Mouse (Mus musculus) central nervous system, embryonic 11.5 days (tissue): ENCODE data around the gene Pde6g. TPM values are rescaled to one million over a fixed set of nuclear protein-coding genes. Genes with fewer than 3 reads are reported as not detected.

ENCODE experiments used
- polyA plus RNA-seq: library from polyadenylated mRNA; depleted of rRNA; stranded (reverse); fragments of >200 nt; gene quantifications from 2 replicates; pipeline ENCODE4 v1.2.3, GENCODE M21; 2012; rRNA removed

The Pde6g gene
- polyA plus RNA-seq = 0.35 and 0.37 TPM in 2 replicates

DNA sequence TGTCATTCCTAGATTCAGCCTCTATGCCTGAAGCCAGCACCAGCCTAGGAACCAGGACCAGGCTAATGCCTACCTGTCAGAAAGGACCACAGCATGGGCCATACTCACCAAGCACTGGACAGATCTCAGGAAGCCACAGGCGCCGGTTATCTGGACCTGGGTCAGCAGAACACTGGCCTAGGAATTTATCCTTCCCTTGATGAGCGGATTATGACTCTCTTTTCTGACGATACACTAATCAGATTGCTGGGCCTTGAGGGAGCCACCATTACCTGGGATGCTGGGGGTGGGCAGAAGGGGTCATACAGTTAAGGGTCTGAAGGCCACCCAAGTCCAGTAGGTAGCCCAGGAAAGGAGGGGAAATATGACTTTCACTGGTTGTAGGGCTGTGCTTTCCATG, at the start of gene Pde6g:
Gene Pde6g (minus strand): TSS at position 195 of the 400 bp plus-strand sequence.

GRCm38 (mm10) chr11:120491317-120492023, 38.2 kb upstream of the Pde6g start, which contains the start of gene Slc25a10:
Gene Slc25a10 (plus strand): TSS chr11:120491840.

DNA sequence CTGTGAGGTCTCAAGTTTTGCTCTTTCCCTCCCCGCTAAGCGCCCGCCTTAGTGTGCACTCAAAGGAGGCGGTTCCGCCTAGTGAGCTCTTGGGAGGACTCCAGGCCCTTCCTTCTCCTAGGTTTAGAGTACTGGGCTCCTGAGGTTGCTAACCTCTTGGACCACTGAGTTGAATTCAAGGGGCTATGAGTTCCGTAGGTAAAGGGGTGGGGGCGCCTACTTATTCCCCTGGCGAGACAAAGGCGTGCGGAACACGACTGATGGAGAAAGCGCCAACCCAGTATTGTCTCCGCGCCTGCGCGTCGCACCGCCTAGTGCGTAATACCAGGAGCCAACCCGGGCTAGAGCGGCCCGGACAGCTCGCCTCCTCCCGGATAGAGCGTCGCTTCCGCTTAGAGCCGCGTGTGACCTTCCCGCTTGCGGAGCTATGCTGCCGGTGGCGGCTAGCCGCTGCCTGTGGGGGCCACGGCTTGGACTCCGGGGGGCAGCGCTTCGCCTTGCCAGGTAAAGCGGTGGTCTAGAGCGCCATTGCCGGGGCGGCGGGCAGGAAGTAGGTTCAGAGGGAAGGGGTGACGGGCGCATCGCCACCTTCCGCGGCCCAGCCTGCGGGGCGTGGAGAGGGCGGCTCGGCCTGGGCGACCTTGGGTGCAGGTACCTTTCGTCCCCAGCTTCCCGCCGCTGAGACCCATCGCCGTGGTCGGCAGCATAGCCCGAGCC, 31.1 kb upstream of the Pde6g start, which contains the start of gene Mrpl12:
Gene Mrpl12 (plus strand): TSS at position 349 of the 717 bp plus-strand sequence.

DNA sequence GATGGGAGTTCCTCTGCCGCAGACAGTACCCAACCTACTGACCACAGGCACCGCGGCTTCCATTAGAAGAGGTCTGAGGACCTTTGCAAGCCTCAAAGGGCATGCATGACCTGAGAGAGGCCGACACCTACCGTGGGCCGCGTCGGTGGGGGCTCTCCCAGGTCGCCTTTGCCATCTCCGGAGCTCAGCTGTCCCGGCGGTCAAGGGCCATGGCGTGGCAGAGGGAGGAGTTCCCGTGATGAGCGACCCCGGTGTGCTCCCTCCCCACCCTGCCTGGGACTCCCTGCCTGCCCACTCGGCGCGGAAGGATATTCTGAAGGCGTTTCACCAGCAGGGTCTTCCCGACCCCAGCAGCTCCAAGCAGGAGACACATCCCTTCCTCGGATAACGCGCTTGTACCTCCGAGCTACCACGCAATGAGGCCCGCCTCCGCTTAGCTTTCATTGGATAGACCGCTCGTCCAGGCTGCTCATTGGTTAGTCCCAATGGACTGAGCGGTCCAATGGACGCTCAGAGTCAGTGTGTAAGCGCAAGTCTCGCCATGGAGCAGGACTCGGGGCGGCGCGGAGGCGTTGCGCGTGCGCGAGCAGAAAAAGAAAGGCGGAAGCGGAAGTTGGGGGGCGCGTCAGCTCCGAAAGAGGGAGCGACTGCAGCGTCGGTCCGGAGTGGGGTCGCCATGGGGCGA, 13.9 kb upstream of the Pde6g start, which contains the start of gene Arl16:
Gene Arl16 (minus strand): TSS at position 557 of the 685 bp plus-strand sequence.

GRCm38 (mm10) chr11:120457772-120458751, 4.8 kb upstream of the Pde6g start, which contains the start of the genes Oxld1 and Ccdc137:
Gene Oxld1 (minus strand): TSS chr11:120458068.
Gene Ccdc137 (plus strand): TSS chr11:120458115.

DNA sequence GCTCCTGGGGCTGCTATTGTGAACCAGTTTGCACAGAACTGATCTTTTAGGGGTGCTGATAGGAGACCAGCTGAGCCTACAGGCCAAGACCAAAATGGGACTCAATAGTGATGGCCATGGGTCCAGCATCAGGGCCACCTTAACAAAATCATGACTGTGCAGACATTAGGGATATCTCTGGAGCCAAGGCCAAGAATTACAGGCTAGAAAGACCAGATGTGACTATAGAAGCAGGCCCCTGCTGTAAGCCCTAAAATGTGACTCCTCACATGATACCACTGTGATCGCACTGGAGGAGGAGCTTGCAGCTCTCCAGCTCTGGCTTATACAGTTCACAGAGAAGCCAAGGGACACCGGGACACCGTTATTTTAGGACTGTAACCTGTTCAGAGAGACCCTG, 11.0 kb downstream of the Pde6g start, which contains the start of gene Tspan10:
Gene Tspan10 (plus strand): TSS at position 301 of the 400 bp plus-strand sequence.

GRCm38 (mm10) chr11:120437152-120437856, 16.0 kb downstream of the Pde6g start, which contains the start of gene Nploc4:
Gene Nploc4 (minus strand): TSS chr11:120437708.

Other genes starting within 250 kb of the Pde6g start
- gene Bahcc1, start 220.6 kb downstream of the Pde6g start, polyA plus RNA-seq = 40.3 and 44.1 TPM in 2 replicates
- 1,155 and 2,096 TPM in 2 replicates for gene Actg1, start 105.0 kb downstream of the Pde6g start, polyA plus RNA-seq
- gene Fscn2, start 92.0 kb downstream of the Pde6g start, polyA plus RNA-seq = 0.23 and 0.48 TPM in 2 replicates
- 26.2 and 38.4 TPM in 2 replicates for gene Faap100, start 74.7 kb downstream of the Pde6g start, polyA plus RNA-seq
- gene Nploc4, start 15.8 kb downstream of the Pde6g start, polyA plus RNA-seq = 43.1 and 58.4 TPM in 2 replicates
- 0.11 and 0.24 TPM in 2 replicates for gene Tspan10, start 10.9 kb downstream of the Pde6g start, polyA plus RNA-seq
- 6.9 and 7.4 TPM in 2 replicates for gene Oxld1, start 4.6 kb upstream of the Pde6g start, polyA plus RNA-seq
- gene Ccdc137, start 4.6 kb upstream of the Pde6g start, polyA plus RNA-seq = 36.2 and 42.9 TPM in 2 replicates
- 30.2 and 41.6 TPM in 2 replicates for gene Arl16, start 14.1 kb upstream of the Pde6g start, polyA plus RNA-seq
- 106 and 125 TPM in 2 replicates for gene Mrpl12, start 31.1 kb upstream of the Pde6g start, polyA plus RNA-seq
- gene Slc25a10, start 38.3 kb upstream of the Pde6g start, polyA plus RNA-seq = 39.4 and 50.5 TPM in 2 replicates
- 1.2 and 1.7 TPM in 2 replicates for gene Gcgr, start 77.2 kb upstream of the Pde6g start, polyA plus RNA-seq
- 164 and 177 TPM in 2 replicates for gene Mcrip1, start 96.2 kb upstream of the Pde6g start, polyA plus RNA-seq
- gene Ppp1r27, start 97.6 kb upstream of the Pde6g start, polyA plus RNA-seq = not detected in 2 replicates
- 365 and 391 TPM in 2 replicates for gene P4hb, start 119.8 kb upstream of the Pde6g start, polyA plus RNA-seq
- gene Arhgdia, start 128.1 kb upstream of the Pde6g start, polyA plus RNA-seq = 303 and 501 TPM in 2 replicates
- gene Alyref, start 144.9 kb upstream of the Pde6g start, polyA plus RNA-seq = 300 and 546 TPM in 2 replicates
- gene Anapc11, start 144.9 kb upstream of the Pde6g start, polyA plus RNA-seq = 138 and 143 TPM in 2 replicates
- 1.4 TPM in 2 replicates for gene Npb, start 155.0 kb upstream of the Pde6g start, polyA plus RNA-seq
- gene Pcyt2, start 164.4 kb upstream of the Pde6g start, polyA plus RNA-seq = 132 and 188 TPM in 2 replicates
- 44.4 and 107 TPM in 2 replicates for gene Sirt7, start 171.7 kb upstream of the Pde6g start, polyA plus RNA-seq
- gene Mafg, start 180.1 kb upstream of the Pde6g start, polyA plus RNA-seq = 42.7 and 60.6 TPM in 2 replicates
- gene Pycr1, start 190.3 kb upstream of the Pde6g start, polyA plus RNA-seq = 13.8 and 25.2 TPM in 2 replicates
- gene Myadml2, start 194.7 kb upstream of the Pde6g start, polyA plus RNA-seq = 0.08 and 0.26 TPM in 2 replicates
- 2.2 and 5.1 TPM in 2 replicates for gene Notum, start 207.7 kb upstream of the Pde6g start, polyA plus RNA-seq
- 69.8 and 105 TPM in 2 replicates for gene Aspscr1, start 219.5 kb upstream of the Pde6g start, polyA plus RNA-seq